Mouse (Mus musculus): ENCODE data around the gene Nedd4.

- TF ChIP-seq CTCF (IDR thresholded peaks at IDR 0.05; ENCODE audit: extremely low read depth, insufficient read length, insufficient replicate concordance, low read depth, low read length): no peak
- TF ChIP-seq POLR2A (IDR thresholded peaks at IDR 0.05; ENCODE audit: low read depth, low read length): no peak
Measured at GRCm38 (mm10) chr9:72699702-72700101, 37.6 kb downstream of the Nedd4 start.
